Mouse (Mus musculus): Measurements from ENCODE around the gene Plcb3. TPM values are rescaled to one million over a fixed set of nuclear protein-coding genes. Genes with fewer than 3 reads are reported as not detected.
A peak's percentile ranks its signal among the peaks of the same experiment; 100 is the strongest.
"Not testable (repeated sequence)": the region's sequence is repeated elsewhere in the genome, so short reads cannot be mapped to it uniquely, and the experiment has no call there.

The Plcb3 gene
- total RNA-seq, 2 experiments from 2014 or later = 12.1 to 17.3 TPM

- not testable (repeated sequence) for DNase-seq
Measured at GRCm38 (mm10) chr19:6991166-6991565, 14.9 kb upstream of the Plcb3 start.

- DNase-seq = no peak
Measured at GRCm38 (mm10) chr19:6990712-6991111, 14.4 kb upstream of the Plcb3 start.

GRCm38 (mm10) chr19:6989251-6989650 is 13.0 kb upstream of the Plcb3 start:
- no peak for DNase-seq

GRCm38 (mm10) chr19:6987904-6988285 is 11.6 kb upstream of the Plcb3 start:
- DNase-seq = no peak

- peak; percentile 72 for DNase-seq
Measured at GRCm38 (mm10) chr19:6987061-6987903, 11.0 kb upstream of the Plcb3 start, which contains the start of gene Vegfb. TSS of gene Vegfb (minus strand) at chr19:6987651.

- DNase-seq = no peak
Measured at GRCm38 (mm10) chr19:6985951-6986708, 9.9 kb upstream of the Plcb3 start.

GRCm38 (mm10) chr19:6985300-6985699 is 9.0 kb upstream of the Plcb3 start:
- no peak for DNase-seq

- no peak for DNase-seq
Measured at GRCm38 (mm10) chr19:6983621-6984020, 7.4 kb upstream of the Plcb3 start.

GRCm38 (mm10) chr19:6981465-6981864 is 5.2 kb upstream of the Plcb3 start:
- no peak for DNase-seq

- peak; percentile 99 for DNase-seq
Measured at GRCm38 (mm10) chr19:6980381-6981093, 4.3 kb upstream of the Plcb3 start, which contains the start of gene Fkbp2. TSS of gene Fkbp2 (minus strand) at chr19:6980501.

- DNase-seq = peak; percentile 100
Measured at GRCm38 (mm10) chr19:6979486-6980380, 3.5 kb upstream of the Plcb3 start.

- peak; percentile 42 for DNase-seq
Measured at GRCm38 (mm10) chr19:6979001-6979479, 2.8 kb upstream of the Plcb3 start.

- DNase-seq = no peak
Measured at GRCm38 (mm10) chr19:6978639-6978974, 2.3 kb upstream of the Plcb3 start.

- DNase-seq = no peak
Measured at GRCm38 (mm10) chr19:6977759-6978638, 1.7 kb upstream of the Plcb3 start.

- DNase-seq = peak; percentile 85
Measured at GRCm38 (mm10) chr19:6974211-6975205, 1.8 kb downstream of the Plcb3 start, which contains the start of gene Ppp1r14b. TSS of gene Ppp1r14b (plus strand) at chr19:6974968.

- DNase-seq = no peak
Measured at GRCm38 (mm10) chr19:6973581-6974190, 2.6 kb downstream of the Plcb3 start.

- no peak for DNase-seq
Measured at GRCm38 (mm10) chr19:6972247-6972917, 3.9 kb downstream of the Plcb3 start.

- DNase-seq = no peak
Measured at GRCm38 (mm10) chr19:6971644-6972043, 4.6 kb downstream of the Plcb3 start.

Measured in gastrocnemius, postnatal 10 days (tissue).